Mouse (Mus musculus) liver, adult (tissue): ENCODE measurements around the gene Cubn.

ENCODE experiments used
- GATA4 ChIP-seq: IDR thresholded peaks from 2 replicates; pipeline ENCODE4 v1.6.1; 2014; ENCODE audit warnings: mild to moderate bottlenecking, low read length; ENCODE audit not compliant: insufficient replicate concordance

Cubn gene

GRCm38 (mm10) chr2:13370556-13370955 lies 121.1 kb downstream of the Cubn start:
- no peak for TF ChIP-seq GATA4

- no peak for TF ChIP-seq GATA4
Observed at GRCm38 (mm10) chr2:13368517-13368916, 123.1 kb downstream of the Cubn start.

- TF ChIP-seq GATA4 = no peak
Observed at GRCm38 (mm10) chr2:13357885-13358552, 133.6 kb downstream of the Cubn start.

GRCm38 (mm10) chr2:13352775-13353174 lies 138.8 kb downstream of the Cubn start:
- TF ChIP-seq GATA4 = no peak

- TF ChIP-seq GATA4 = no peak
Observed at GRCm38 (mm10) chr2:13352112-13352728, 139.4 kb downstream of the Cubn start.

GRCm38 (mm10) chr2:13342325-13342926 lies 149.2 kb downstream of the Cubn start:
- no peak for TF ChIP-seq GATA4

GRCm38 (mm10) chr2:13335446-13335845 lies 156.2 kb downstream of the Cubn start:
- TF ChIP-seq GATA4 = no peak

GRCm38 (mm10) chr2:13329754-13330417 lies 161.7 kb downstream of the Cubn start:
- TF ChIP-seq GATA4 = no peak

GRCm38 (mm10) chr2:13303376-13303775 lies 188.2 kb downstream of the Cubn start:
- no peak for TF ChIP-seq GATA4

GRCm38 (mm10) chr2:13299031-13299430 lies 192.6 kb downstream of the Cubn start:
- TF ChIP-seq GATA4 = no peak

- TF ChIP-seq GATA4 = no peak
Observed at GRCm38 (mm10) chr2:13297733-13298132, 193.9 kb downstream of the Cubn start.

GRCm38 (mm10) chr2:13290661-13291060 lies 201.0 kb downstream of the Cubn start:
- no peak for TF ChIP-seq GATA4

- no peak for TF ChIP-seq GATA4
Observed at GRCm38 (mm10) chr2:13290070-13290469, 201.5 kb downstream of the Cubn start.

- no peak for TF ChIP-seq GATA4
Observed at GRCm38 (mm10) chr2:13278114-13278862, 213.3 kb downstream of the Cubn start.

- TF ChIP-seq GATA4 = no peak
Observed at GRCm38 (mm10) chr2:13275874-13276273, 215.7 kb downstream of the Cubn start.

- peak; percentile 30; the same call in 1 of the 2 replicates for TF ChIP-seq GATA4
Observed at GRCm38 (mm10) chr2:13271165-13271957, 220.3 kb downstream of the Cubn start, which contains the start of gene Rsu1. TSS of gene Rsu1 (minus strand) at chr2:13271415.
